Mouse (Mus musculus): Measurements from ENCODE around the gene Farsa. TPM values are rescaled to one million over a fixed set of nuclear protein-coding genes. Genes with fewer than 3 reads are reported as not detected.

Farsa gene
- polyA plus RNA-seq, 1 experiment: 109 TPM

DNA sequence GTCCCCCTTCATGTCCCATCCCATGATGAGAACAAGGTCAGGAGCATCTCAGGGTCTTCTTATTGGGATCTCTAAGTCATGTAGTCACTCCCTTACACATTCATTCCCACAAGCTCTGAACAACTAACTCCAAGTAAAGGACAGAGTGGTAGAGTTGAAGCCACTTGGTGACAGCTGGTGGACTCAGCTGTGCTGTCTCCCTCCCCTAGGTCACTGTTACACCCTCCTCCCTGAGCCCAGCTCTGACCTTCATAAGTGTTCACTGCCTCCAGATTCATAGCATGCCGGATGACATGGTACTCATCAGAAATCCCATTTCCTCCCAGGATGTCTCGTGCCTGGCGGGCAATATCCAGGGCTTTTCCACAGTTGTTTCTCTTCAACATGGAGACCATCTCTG, 31.5 kb downstream of the Farsa start:
- TF ChIP-seq CTCF (IDR thresholded peaks at IDR 0.05; ENCODE audit: borderline replicate concordance, extremely low read depth, insufficient read depth, insufficient read length) (no peak), POLR2A (IDR thresholded peaks at IDR 0.05; ENCODE audit: borderline replicate concordance, extremely low read depth, insufficient read depth, insufficient read length, poor library complexity, severe bottlenecking) (no peak)
- no peak for DNase-seq (ENCODE audit: low read depth)

GRCm38 (mm10) chr8:84889141-84889540, 32.4 kb downstream of the Farsa start:
- DNase-seq (ENCODE audit: low read depth): no peak
- no peak for TF ChIP-seq CTCF (IDR thresholded peaks at IDR 0.05; ENCODE audit: borderline replicate concordance, extremely low read depth, insufficient read depth, insufficient read length)
- no peak for TF ChIP-seq POLR2A (IDR thresholded peaks at IDR 0.05; ENCODE audit: borderline replicate concordance, extremely low read depth, insufficient read depth, insufficient read length, poor library complexity, severe bottlenecking)

DNA sequence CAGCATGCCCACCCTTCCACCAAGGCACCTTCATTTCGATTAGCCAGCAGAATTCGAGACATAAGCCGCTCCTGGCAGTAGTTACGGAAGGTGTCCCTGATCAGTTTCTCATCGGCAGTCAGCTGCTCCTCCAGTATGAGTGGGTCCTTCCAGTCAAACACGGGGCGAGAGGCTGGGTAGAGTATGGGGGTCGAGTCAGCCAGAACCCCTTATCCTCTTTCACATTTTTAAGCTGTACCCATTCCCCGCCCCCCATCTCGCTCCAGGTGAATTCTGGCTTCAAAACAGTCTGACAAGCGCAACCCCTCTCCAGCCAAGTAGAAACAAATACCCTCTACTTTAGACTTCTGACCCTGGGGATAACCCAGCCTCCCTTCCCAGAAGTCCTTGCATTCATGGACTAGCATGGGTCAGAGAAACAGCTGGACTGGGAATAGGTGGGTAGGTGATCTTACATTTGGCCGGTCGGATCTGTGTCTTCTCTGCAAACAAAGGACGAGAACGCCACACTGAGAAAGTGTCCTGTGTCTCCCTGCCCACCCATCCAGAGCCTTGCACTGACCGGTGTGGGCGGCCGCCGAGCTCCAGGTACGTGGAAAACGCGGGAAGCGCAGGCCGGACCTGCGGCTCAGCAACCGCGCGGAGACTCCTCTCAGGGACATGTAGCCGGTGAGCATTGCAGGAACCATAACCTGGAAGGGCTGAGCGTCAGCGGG, 36.4 kb downstream of the Farsa start:
- DNase-seq (ENCODE audit: low read depth): no peak
- no peak for TF ChIP-seq CTCF (IDR thresholded peaks at IDR 0.05; ENCODE audit: borderline replicate concordance, extremely low read depth, insufficient read depth, insufficient read length)
- no peak for TF ChIP-seq POLR2A (IDR thresholded peaks at IDR 0.05; ENCODE audit: borderline replicate concordance, extremely low read depth, insufficient read depth, insufficient read length, poor library complexity, severe bottlenecking)

GRCm38 (mm10) chr8:84893709-84894134, 36.9 kb downstream of the Farsa start, which contains the start of gene Gcdh:
Gene Gcdh, minus strand, starts transcription at chr8:84893921.
- peak; percentile 99 for DNase-seq (ENCODE audit: low read depth)
- TF ChIP-seq POLR2A (IDR thresholded peaks at IDR 0.05; ENCODE audit: borderline replicate concordance, extremely low read depth, insufficient read depth, insufficient read length, poor library complexity, severe bottlenecking) (no peak), CTCF (IDR thresholded peaks at IDR 0.05; ENCODE audit: borderline replicate concordance, extremely low read depth, insufficient read depth, insufficient read length) (no peak)

- TF ChIP-seq POLR2A (IDR thresholded peaks at IDR 0.05; ENCODE audit: borderline replicate concordance, extremely low read depth, insufficient read depth, insufficient read length, poor library complexity, severe bottlenecking): no peak
- no peak for TF ChIP-seq CTCF (IDR thresholded peaks at IDR 0.05; ENCODE audit: borderline replicate concordance, extremely low read depth, insufficient read depth, insufficient read length)
These were observed 39.2 kb downstream of the Farsa start for GRCm38 (mm10) chr8:84895963-84896362.

GRCm38 (mm10) chr8:84901071-84901470, 44.3 kb downstream of the Farsa start:
- TF ChIP-seq POLR2A (IDR thresholded peaks at IDR 0.05; ENCODE audit: borderline replicate concordance, extremely low read depth, insufficient read depth, insufficient read length, poor library complexity, severe bottlenecking): no peak
- no peak for DNase-seq (ENCODE audit: low read depth)

More at GRCm38 (mm10) chr8:84895963-84896362, 39.2 kb downstream of the Farsa start:
- DNase-seq (ENCODE audit: low read depth): no peak

- TF ChIP-seq CTCF (IDR thresholded peaks at IDR 0.05; ENCODE audit: borderline replicate concordance, extremely low read depth, insufficient read depth, insufficient read length) (no peak), POLR2A (IDR thresholded peaks at IDR 0.05; ENCODE audit: borderline replicate concordance, extremely low read depth, insufficient read depth, insufficient read length, poor library complexity, severe bottlenecking) (no peak)
- DNase-seq (ENCODE audit: low read depth): no peak
These were observed 45.0 kb downstream of the Farsa start, which contains the start of gene Klf1 for GRCm38 (mm10) chr8:84901752-84902151. Gene Klf1, plus strand, starts transcription at chr8:84901928.

GRCm38 (mm10) chr8:84902367-84902919, 45.7 kb downstream of the Farsa start:
- TF ChIP-seq POLR2A (IDR thresholded peaks at IDR 0.05; ENCODE audit: borderline replicate concordance, extremely low read depth, insufficient read depth, insufficient read length, poor library complexity, severe bottlenecking): no peak
- no peak for TF ChIP-seq CTCF (IDR thresholded peaks at IDR 0.05; ENCODE audit: borderline replicate concordance, extremely low read depth, insufficient read depth, insufficient read length)

GRCm38 (mm10) chr8:84902920-84903661, 46.3 kb downstream of the Farsa start:
- TF ChIP-seq POLR2A (IDR thresholded peaks at IDR 0.05; ENCODE audit: borderline replicate concordance, extremely low read depth, insufficient read depth, insufficient read length, poor library complexity, severe bottlenecking) (no peak), CTCF (IDR thresholded peaks at IDR 0.05; ENCODE audit: borderline replicate concordance, extremely low read depth, insufficient read depth, insufficient read length) (peak; percentile 82)
- DNase-seq (ENCODE audit: low read depth): peak; percentile 95

More at GRCm38 (mm10) chr8:84902367-84902919, 45.7 kb downstream of the Farsa start:
- peak; percentile 22 for DNase-seq (ENCODE audit: low read depth)

- no peak for TF ChIP-seq POLR2A (IDR thresholded peaks at IDR 0.05; ENCODE audit: borderline replicate concordance, extremely low read depth, insufficient read depth, insufficient read length, poor library complexity, severe bottlenecking)
- no peak for TF ChIP-seq CTCF (IDR thresholded peaks at IDR 0.05; ENCODE audit: borderline replicate concordance, extremely low read depth, insufficient read depth, insufficient read length)
- DNase-seq (ENCODE audit: low read depth): no peak
These were observed 47.6 kb downstream of the Farsa start for GRCm38 (mm10) chr8:84904351-84904750.

DNA sequence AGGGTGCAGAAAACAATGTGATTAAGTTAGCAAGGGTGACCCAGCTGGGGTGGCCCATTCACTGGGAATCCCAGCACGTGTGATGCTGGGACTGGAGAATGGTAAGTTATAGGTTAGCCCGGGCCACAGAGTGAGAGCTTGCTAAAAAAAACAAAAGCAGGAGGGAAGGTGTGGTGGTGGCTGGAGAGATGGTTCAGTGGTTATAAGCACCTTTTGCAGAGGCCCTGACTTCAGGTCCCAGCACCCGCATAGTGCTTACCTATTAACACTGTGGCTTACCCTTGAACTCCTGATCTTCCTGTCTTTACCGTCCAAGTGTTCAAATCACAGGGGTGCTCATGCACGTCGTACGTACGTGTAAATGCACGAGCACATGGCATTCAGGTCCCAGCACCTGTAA, 50.2 kb downstream of the Farsa start:
- no peak for DNase-seq (ENCODE audit: low read depth)
- TF ChIP-seq CTCF (IDR thresholded peaks at IDR 0.05; ENCODE audit: borderline replicate concordance, extremely low read depth, insufficient read depth, insufficient read length) (no peak), POLR2A (IDR thresholded peaks at IDR 0.05; ENCODE audit: borderline replicate concordance, extremely low read depth, insufficient read depth, insufficient read length, poor library complexity, severe bottlenecking) (no peak)
